Mouse (Mus musculus) CD4-positive, CD25-positive, alpha-beta regulatory T cell (primary cell): ENCODE measurements around the gene Hecw1. TPM values are rescaled to one million over a fixed set of nuclear protein-coding genes. Genes with fewer than 3 reads are reported as not detected.

Experiments used
- polyA plus RNA-seq: library from polyadenylated mRNA; unstranded; fragments of 100-300 nt; shearing (Covaris generic); gene quantifications from one replicate; pipeline ENCODE4 v1.2.1, GENCODE M21; 2017

Gene Hecw1
- polyA plus RNA-seq: 0.12 TPM

GRCm38 (mm10) chr13:14522906-14523269, at the start of gene Hecw1:
Gene Hecw1, minus strand, starts transcription at chr13:14523228.

Other genes with a start within 250 kb of the Hecw1 start
- 110 TPM for gene Mrpl32, start 89.9 kb upstream of the Hecw1 start, polyA plus RNA-seq
- gene Psma2, start 90.0 kb upstream of the Hecw1 start, polyA plus RNA-seq: 245 TPM
- 15.7 TPM for gene AW209491, start 106.9 kb upstream of the Hecw1 start, polyA plus RNA-seq